Mouse (Mus musculus) telencephalon, adult 2 months (tissue): ENCODE measurements at regions not wholly inside any gene's neighbourhood (a gene's known extent, or its start where the extent isn't known, plus 50 kb on each side); places are given as distances from the start of the nearest gene placed in this dataset.
A peak's percentile ranks its signal among the peaks of the same experiment; 100 is the strongest.

Source experiments
- DNase-seq: peaks from one replicate; pipeline ENCODE4 v3.0.0-alpha.2; 2011; ENCODE audit warnings: low read depth, low spot score

DNA sequence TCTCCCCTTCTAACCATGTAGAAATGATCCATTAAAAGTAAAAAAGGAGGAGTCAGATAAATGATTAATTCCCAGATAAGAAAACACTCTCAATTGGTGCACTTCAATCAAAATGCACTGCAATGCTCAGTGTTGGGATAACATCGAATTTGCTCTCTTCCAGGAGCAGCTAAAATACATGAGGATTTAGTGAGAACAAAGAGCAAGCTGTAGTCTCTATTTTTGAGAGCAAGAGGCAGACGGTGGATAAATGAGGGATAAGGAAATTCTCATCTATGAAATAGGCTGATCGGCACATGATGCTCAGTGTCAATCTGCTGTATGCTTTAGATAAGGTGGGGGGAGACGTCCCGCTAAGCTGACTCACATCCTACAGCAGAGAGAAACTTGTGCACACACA lies 1254.1 kb downstream of the Fscb start:
- peak; percentile 2 for DNase-seq
